Mouse (Mus musculus) liver, postnatal 0 days (tissue): ENCODE data around the gene Nrgn. TPM values are rescaled to one million over a fixed set of nuclear protein-coding genes. Genes with fewer than 3 reads are reported as not detected.

Source experiments
- ATAC-seq: fragments of 200-750 bp; cut with Nextera tagmentation; 2 replicates; pipeline ENCODE4 v1.8.0; 2017; ENCODE audit warnings: mild to moderate bottlenecking, moderate library complexity
- DNase-seq: peaks from one replicate; pipeline ENCODE4 v3.0.0-alpha.2; 2016
- H3K27ac ChIP-seq: fragments of 300-500 bp; sonication (generic); 2 replicates; pipeline ENCODE4 v1.5.1; 2014; ENCODE audit warnings: antibody characterized with exemption, moderate library complexity, mild to moderate bottlenecking, low read depth
- H3K27me3 ChIP-seq: fragments of 300-500 bp; sonication (generic); 2 replicates; pipeline ENCODE4 v1.6.1; 2014; ENCODE audit warnings: low read length, control low read depth, mixed read lengths; ENCODE audit not compliant: insufficient read depth
- H3K36me3 ChIP-seq: fragments of 300-500 bp; sonication (generic); replicated peaks from 2 replicates; pipeline ENCODE4 v1.6.1; 2014; ENCODE audit warnings: mild to moderate bottlenecking, control low read depth, low read length, moderate library complexity, mixed read lengths; ENCODE audit not compliant: insufficient read depth
- H3K4me1 ChIP-seq: fragments of 300-500 bp; sonication (generic); 2 replicates; pipeline ENCODE4 v1.6.1; 2014; ENCODE audit warnings: antibody characterized with exemption, mild to moderate bottlenecking, control low read depth; ENCODE audit not compliant: insufficient read depth
- H3K4me2 ChIP-seq: fragments of 300-500 bp; sonication (generic); 2 replicates; pipeline ENCODE4 v1.6.1; 2014; ENCODE audit warnings: low read depth, mild to moderate bottlenecking, low read length, moderate library complexity, mixed read lengths
- H3K4me3 ChIP-seq: fragments of 300-500 bp; sonication (generic); 2 replicates; pipeline ENCODE4 v1.5.1; 2014; ENCODE audit warnings: low read depth, low read length
- H3K9ac ChIP-seq: fragments of 300-500 bp; sonication (generic); replicated peaks from 2 replicates; pipeline ENCODE4 v1.6.1; 2014; ENCODE audit warnings: mild to moderate bottlenecking, moderate library complexity
- H3K9me3 ChIP-seq: fragments of 300-500 bp; sonication (generic); 2 replicates; pipeline ENCODE4 v1.6.1; 2016; ENCODE audit warnings: mild to moderate bottlenecking, control low read depth, low read length, mixed read lengths
- CTCF ChIP-seq: sonication (generic); IDR thresholded peaks from 2 replicates; pipeline ENCODE4 v1.5.1; 2016; ENCODE audit warnings: antibody characterized with exemption, low read depth
- EP300 ChIP-seq: IDR thresholded peaks from 2 replicates; pipeline ENCODE4 v1.6.1; 2016; ENCODE audit warnings: antibody characterized with exemption, low read depth, mild to moderate bottlenecking
- WGBS: fragments of 180-500 bp; shearing (Covaris S2); extraction: QIAGEN DNeasy Blood & Tissue Kit; methylation state at CpG from one replicate; pipeline ENCODE4 v1.1.7; 2014; ENCODE audit not compliant: insufficient replicate concordance; 5-methylcytosine and 5-hydroxymethylcytosine counted together
- polyA plus RNA-seq: library from polyadenylated mRNA; unstranded; fragments of >200 nt; fragmentation: Nextera tagmentation; extraction: Ambion mirVana; gene quantifications from 2 replicates; pipeline ENCODE4 v1.2.1, GENCODE M21; 2015

The Nrgn gene
- polyA plus RNA-seq, 1 experiment from 2014 or later = 9.3 TPM

DNA sequence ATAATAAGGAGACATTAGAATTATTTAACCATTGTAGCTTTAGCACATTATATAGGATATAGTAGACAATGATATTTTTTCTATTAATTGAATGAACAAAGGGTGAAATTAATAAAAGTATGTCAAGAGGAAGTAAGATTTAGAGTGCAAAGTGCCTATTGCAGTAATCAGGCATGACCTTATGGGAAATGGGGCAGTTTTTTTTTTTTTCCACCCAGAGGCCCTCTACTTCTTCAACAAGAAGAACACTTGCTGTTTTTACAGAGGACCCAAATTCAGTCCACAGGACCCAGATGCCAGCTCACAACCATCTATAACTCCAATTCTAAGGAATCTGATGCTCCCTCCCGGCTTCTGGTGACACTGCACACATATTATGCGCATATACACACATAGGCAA lies 7.9 kb upstream of the Nrgn start:
- Histone ChIP-seq H3K4me3 (no peak overlapping the region), H3K36me3 (no peaks in the 10 kb centered on the region), H3K27ac (no peak overlapping the region), H3K4me2 (no peak overlapping the region), H3K4me1 (0 out of 2 replicates have a peak, but pooled peaks cover 3% of the 10 kb centered on the region), H3K9ac (no peak overlapping the region), H3K9me3 (no peaks in the 10 kb centered on the region), H3K27me3 (no peaks in the 10 kb centered on the region)
- TF ChIP-seq CTCF (no peak), EP300 (no peak)
- 87% methylated on average over 2 of the region's 2 CpGs for WGBS
- ATAC-seq (no peak), DNase-seq (no peak)

DNA sequence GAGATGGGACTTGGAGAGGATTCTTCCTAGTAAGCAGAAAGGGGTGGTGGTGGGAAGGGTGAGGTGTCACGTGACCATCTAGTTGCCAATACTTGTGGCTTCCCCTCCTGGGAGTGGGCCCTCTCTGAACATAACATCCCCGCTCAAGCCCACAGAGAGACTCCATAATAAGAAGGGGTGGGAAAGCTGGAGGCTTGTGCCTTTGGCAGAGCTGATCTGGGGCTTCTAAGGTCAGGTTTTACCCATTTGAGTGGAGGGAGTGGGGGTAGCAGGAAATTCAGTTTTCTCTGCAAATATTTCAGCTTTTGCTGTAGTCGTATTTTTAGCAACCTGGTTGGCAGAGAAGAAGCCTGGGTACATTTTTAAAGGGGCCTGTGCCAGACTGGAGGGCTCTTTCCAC lies 3.7 kb upstream of the Nrgn start:
- WGBS = 48% methylated on average over 3 of the region's 3 CpGs

GRCm38 (mm10) chr9:37554838-37555748 lies 2.4 kb upstream of the Nrgn start, which contains the start of gene Siae:
Gene Siae, plus strand, starts transcription at chr9:37555698.
- no peak within 1 kb of the TSS for H3K9ac ChIP-seq
- no peak within 1 kb of the TSS for H3K4me2 ChIP-seq
- ATAC-seq (no peak), DNase-seq (no peak)
- H3K27ac ChIP-seq = no peak within 1 kb of the TSS
- H3K36me3 ChIP-seq = no peaks in the 10 kb centered on the region
- TF ChIP-seq EP300 = no peak
- TF ChIP-seq CTCF = no peak
- H3K27me3 ChIP-seq = peaks cover 18% of the 10 kb centered on the region
- peaks cover 26% of the 10 kb centered on the region for H3K4me1 ChIP-seq
- no peaks in the 10 kb centered on the region for H3K9me3 ChIP-seq
- H3K4me3 ChIP-seq = no peak within 1 kb of the TSS
- WGBS = 31% methylated on average over 7 of the region's 7 CpGs

More for the DNA sequence above, 3.7 kb upstream of the Nrgn start:
- Histone ChIP-seq H3K9me3 (no peaks in the 10 kb centered on the region), H3K36me3 (no peaks in the 10 kb centered on the region), H3K4me3 (no peak overlapping the region), H3K4me1 (peaks cover 26% of the 10 kb centered on the region), H3K27me3 (peaks cover 15% of the 10 kb centered on the region), H3K27ac (no peak overlapping the region), H3K4me2 (no peak overlapping the region), H3K9ac (no peak overlapping the region)
- DNase-seq (no peak), ATAC-seq (no peak)
- TF ChIP-seq EP300 = no peak
- no peak for TF ChIP-seq CTCF

DNA sequence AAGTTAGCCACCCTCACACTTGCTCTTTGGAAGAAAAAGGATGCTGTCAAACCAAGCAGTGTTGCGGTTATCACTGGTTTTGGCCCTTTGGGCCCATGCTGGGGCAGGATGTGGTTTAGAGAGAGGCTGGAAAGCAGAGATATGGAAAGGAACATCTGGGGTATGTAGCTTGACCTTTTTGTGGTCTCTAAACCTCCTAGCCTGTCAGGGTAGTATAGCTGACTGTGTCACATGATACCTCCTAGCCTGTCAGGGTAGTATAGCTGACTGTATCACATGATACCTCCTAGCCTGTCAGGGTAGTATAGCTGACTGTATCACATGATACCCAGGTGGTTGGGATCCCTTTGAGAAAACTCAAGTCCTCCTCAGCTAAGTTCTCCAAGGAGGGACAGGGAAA lies 1.6 kb upstream of the Nrgn start:
- DNase-seq (no peak), ATAC-seq (peak; percentile 79)
- WGBS = 31% methylated on average over 1 of the region's 1 CpGs
- H3K36me3 ChIP-seq = no peaks in the 10 kb centered on the region
- peaks cover 26% of the 10 kb centered on the region for H3K4me1 ChIP-seq
- no peak overlapping the region for H3K9ac ChIP-seq
- no peak overlapping the region for H3K4me2 ChIP-seq
- no peak for TF ChIP-seq CTCF
- peak; percentile 75 for TF ChIP-seq EP300
- H3K27ac ChIP-seq = no peak overlapping the region
- peaks cover 18% of the 10 kb centered on the region for H3K27me3 ChIP-seq
- H3K4me3 ChIP-seq = no peak overlapping the region
- no peaks in the 10 kb centered on the region for H3K9me3 ChIP-seq

DNA sequence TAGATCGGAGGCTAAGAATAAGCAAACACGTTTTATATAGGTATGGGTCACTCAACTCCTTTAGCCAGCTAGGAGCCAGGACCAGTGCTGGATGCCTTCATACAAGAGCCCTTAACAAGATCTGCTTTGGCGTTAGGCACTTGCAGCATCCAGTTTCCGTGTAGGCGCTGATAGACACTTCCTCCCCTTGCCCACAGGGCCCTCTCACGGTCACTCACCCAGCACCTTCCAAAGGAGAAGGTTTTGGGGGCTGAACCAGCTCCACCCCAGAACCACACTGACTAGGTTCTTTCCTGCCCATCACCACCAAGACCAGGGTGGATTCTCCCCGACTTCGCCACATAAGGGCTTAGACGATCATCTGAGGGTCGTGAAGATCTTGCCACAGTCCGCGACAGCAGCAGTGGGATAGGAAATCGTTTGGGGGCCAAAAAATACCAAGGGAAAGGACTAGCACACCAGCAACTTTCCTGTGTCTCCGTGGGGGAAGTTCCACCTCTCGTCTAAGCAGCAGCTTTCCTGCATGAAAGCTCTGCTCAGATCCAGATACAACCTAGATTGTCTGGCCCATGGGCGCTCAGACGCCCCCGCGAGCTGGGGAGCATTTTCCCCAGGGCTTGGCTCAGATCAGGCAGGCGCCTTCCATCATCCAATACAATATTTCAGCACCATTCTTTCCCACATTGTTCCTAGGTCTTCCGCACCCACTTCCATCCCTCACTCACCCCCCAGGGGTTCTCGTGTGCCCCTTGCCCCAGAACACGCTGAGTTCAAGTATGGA lies 763 bp downstream of the Nrgn start:
- ATAC-seq (no peak), DNase-seq (no peak)
- Histone ChIP-seq H3K27me3 (peaks cover 18% of the 10 kb centered on the region), H3K36me3 (no peaks in the 10 kb centered on the region), H3K4me2 (peak overlapping the region; percentile 83), H3K4me1 (peaks cover 26% of the 10 kb centered on the region), H3K9me3 (no peaks in the 10 kb centered on the region), H3K4me3 (peak overlapping the region; percentile 43), H3K9ac (no peak overlapping the region; the same call in 1 of the 2 replicates), H3K27ac (no peak overlapping the region)
- 3% methylated on average over 23 of the region's 23 CpGs for WGBS
- TF ChIP-seq CTCF (no peak), EP300 (no peak)

GRCm38 (mm10) chr9:37550435-37550834 lies 2.3 kb downstream of the Nrgn start:
- WGBS = 58% methylated on average over 1 of the region's 1 CpGs

More at GRCm38 (mm10) chr9:37550435-37550834, 2.3 kb downstream of the Nrgn start:
- DNase-seq (no peak), ATAC-seq (no peak)
- no peak overlapping the region for H3K4me3 ChIP-seq
- peaks cover 26% of the 10 kb centered on the region for H3K4me1 ChIP-seq
- H3K27ac ChIP-seq = no peak overlapping the region
- peaks cover 27% of the 10 kb centered on the region for H3K27me3 ChIP-seq
- no peaks in the 10 kb centered on the region for H3K9me3 ChIP-seq
- H3K36me3 ChIP-seq = no peaks in the 10 kb centered on the region
- no peak overlapping the region for H3K4me2 ChIP-seq
- no peak overlapping the region for H3K9ac ChIP-seq
- TF ChIP-seq CTCF (no peak), EP300 (no peak)
